Mouse (Mus musculus): ENCODE data around the gene 2410137M14Rik.

Gene 2410137M14Rik

DNA sequence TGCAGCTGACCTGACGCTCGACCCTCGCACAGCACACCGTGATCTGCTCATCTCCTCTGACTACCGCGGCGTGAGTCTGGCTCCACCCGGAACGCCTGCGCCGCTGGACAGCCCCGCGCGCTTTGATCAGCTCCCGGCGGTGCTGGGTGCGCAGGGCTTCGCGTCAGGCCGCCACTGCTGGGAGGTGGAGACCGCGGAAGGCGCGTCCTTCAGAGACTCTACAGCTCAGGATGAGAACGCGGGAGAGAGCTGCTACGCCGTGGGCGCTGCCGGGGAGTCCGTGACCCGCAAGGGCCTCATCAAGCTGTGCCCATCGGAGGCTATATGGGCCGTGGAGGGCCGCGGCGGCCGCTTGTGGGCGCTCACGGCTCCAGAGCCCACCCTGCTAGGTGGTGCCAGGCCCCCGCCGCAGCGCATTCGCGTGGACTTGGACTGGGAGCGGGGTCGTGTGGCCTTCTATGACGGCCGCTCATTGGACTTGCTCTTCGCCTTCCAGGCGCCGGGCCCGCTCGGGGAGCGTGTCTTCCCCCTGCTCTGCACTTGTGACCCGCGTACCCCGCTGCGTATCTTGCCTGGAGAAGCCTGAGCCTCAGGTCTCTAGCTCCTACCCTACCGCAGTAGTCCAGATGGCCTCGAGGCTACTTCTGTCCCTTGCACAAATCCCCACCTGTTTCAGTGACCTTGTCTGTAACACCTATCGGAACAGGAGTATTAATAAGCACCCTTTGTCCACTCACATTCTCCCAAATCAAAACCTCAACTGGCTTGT lies 33.8 kb downstream of the 2410137M14Rik start:
- peak; percentile 22 for DNase-seq

DNA sequence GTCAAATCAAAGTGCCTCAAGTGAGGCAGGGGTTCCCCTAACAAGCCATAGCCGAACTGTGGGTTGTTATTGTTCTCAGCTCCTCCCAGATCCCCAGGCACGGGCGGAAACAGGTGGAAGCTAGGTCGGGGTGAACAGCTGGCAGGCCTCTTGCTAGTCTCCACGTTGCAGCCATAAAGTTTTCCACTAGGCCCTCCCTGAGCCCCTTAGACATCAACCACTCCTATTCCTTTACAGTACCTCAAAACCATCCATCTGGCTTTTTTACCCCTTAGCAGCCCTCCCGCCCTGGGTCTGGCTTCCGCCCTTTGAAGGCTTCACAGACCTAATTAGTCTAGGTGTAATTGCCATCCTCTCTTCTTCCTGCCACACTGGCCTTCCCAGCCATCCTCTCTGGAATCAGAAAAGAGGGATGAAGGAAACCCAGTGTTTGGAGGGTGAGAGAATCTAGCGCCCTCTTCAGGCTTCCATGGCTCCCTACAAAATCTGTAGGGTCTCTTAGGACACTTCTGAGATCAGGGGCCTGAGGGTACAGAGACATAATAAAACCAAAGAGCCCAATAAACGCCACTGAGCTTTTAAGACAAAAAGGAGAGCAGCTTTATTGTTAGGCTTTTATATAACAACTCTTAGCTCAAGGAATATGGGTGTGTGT lies 36.8 kb downstream of the 2410137M14Rik start:
- no peak for DNase-seq

DNA sequence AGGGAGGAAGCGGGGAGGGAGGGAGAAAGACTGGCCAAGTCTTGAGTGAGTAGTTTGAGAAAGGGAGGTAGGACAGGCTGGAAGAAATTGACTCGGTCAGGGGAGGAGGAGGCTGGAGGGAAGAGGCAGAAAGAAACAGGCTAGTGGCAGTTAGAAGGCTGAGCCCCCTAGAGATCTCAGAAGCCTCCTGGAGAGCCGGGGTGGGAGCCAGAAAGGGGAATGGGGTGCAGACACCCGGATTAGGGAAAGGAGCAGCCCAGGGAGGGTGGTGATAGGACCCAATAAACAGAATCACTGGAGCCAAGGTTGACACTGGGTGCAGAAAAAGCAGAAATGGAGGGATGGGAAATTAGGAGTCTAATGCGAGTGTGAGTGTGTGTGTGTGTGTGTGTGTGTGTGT lies 37.3 kb downstream of the 2410137M14Rik start:
- no peak for DNase-seq

DNA sequence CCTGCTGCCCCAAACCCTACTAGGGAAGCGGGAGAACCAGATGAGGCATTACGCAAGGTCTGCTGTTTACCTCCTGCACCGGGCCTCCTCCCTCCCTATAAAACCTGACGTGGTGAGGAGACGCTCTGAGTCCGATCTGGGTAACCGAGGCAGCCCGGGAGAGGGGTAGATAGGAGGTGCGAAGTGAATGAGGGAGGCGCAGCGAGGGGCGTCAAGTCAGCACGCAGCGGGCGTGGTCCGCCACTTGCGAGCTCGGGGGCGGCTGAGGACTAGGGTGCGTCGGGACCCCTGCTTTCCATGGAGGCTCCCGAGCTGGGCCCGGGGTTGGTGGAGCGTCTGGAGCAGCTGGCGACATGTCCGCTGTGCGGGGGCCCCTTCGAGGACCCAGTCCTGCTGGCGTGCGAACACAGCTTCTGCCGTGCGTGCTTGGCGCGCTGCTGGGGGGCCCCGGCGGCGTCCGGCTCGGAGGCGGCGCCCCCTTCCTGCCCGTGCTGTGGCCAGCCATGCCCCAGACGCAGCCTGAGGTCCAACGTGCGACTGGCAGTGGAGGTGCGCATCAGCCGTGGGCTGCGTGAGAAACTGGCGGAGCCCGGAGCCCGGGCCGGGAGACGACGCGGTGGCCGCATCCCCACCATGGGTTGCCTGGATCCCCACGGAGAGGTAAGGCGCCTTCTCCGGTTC lies 38.1 kb downstream of the 2410137M14Rik start, which contains the start of gene Rnf39:
Gene Rnf39, plus strand, starts transcription at position 128 of the 681 bp plus-strand sequence.
- DNase-seq = no peak

DNA sequence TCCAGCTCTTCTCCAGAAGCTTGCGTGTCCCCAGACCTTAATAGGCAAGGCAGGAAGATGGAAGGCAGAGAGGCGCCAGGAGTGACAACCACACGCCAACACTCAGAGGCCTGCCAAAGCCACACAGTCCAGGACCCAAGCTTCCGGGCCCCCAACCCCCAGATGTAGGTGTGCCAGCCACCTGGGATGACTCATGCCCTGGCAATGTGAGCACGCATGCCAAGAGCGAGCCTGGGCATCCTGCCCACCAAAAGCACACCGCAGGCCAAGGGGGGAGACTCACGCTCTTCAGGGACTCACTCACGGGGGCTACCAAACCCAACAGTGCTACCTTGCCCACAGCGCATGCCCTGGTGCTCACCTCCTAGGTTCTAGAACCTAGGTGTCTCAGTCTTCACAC lies 38.6 kb downstream of the 2410137M14Rik start:
- peak; percentile 54 for DNase-seq

DNA sequence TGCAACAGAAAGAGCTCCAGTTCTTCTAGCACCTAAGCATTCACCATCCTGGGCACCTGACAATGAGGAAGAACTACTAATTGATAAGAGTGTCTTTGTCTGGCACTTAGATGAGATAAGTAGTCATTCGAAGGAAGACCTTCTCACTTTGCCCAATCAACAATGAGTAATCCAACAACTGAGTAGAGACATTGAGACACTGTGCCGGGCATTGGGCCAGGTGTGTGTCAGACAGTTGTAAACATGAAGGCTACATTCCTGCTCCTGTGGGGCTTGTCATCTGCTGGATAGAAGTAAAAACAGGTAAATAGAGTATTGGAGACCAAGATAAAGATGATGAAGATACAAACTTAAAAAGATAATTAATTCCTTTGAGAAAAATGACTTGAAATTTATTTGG lies 43.0 kb downstream of the 2410137M14Rik start:
- no peak for DNase-seq

DNA sequence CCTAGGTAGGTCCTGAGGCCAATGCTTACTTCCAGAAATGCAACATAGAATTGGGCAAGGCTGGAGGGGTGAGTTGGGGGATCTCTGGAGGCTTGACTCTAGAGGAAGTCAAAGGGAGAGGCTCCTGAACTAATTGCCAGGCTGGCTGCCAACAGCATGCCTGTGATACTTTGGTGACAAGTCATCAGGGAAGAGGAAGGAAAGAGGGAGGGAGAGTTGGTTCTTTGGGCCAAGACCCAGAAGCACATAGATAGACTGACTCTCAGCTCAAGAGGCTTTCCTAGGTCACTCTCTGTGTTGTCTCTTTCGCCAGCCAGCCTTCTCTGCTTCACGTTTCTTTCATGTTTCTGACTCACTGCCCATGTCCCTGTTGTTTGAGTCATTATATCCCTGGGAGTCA lies 49.2 kb downstream of the 2410137M14Rik start:
- peak; percentile 42 for DNase-seq

DNA sequence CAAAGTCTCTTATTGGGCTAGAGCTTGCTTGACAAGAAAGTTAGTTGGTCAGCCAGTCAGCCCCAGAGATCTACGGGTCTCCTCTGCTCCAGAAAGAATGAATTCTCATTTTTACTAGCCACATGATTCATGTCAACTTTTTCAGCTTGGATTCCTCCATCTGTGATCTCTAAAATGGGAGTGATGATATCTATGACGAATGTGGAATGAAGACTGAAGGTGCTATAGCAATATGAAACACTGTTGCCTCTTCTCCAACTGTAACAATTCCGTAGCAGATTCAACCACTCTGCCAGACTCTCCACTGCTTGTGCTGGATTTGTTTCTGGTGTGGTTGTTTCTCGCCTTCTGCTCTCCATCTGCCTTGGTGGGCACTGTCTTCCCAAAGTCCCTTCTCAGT lies 49.9 kb downstream of the 2410137M14Rik start:
- DNase-seq = no peak

DNA sequence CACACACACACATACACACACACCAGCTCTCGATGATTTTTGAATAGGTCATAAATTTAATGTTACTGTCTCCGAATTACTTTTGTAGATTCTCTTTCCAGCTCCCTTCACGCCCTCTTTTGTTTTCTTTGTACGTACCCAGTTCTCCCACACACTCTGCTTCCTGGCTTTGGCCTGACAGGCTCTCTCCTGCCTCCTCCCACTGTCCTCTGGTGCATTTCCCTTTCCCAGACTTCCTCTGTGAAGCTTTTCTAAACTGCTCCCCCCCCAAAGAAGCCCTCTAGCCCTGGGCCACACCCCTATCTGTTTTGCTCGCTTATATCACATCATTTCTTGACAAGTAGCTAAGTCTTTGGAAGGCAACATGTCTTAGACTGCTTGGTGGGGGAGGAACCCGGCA lies 50.8 kb downstream of the 2410137M14Rik start:
- DNase-seq = no peak

DNA sequence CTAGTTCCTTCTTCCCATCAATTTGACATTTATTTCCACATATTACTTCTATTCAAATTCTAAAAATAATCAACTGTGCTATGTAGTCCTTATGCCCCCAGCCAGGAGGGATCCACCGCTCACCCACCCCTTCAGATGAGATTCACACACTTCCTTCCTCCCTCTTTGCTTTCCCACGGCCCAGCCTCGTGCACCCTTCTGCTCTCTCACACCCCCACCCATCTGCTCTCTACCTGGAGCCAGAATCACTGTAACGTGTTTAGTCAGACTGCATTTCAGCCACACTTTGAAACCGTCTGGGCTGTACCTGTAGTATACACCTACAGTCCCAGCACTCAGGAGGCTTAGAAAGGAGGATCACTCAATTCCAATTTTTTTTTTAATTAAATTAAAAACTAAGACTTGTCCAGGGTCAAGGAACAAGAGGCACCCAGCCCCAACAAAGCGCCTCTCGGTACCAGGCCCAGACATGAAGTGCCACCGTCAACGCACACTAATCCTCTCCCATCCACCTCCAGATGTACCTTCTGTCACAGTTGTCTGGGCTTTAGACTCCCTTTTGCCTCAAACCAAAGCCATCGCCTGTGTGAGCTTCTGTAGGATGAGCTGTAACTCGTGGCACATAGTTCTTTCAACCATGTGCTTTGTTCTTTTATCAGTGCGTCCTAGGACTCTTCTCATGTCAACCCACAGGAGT lies 51.7 kb downstream of the 2410137M14Rik start:
- DNase-seq = no peak
